Mouse (Mus musculus) forebrain, embryonic 11.5 days (tissue): ENCODE data around the gene B3galt5. TPM values are rescaled to one million over a fixed set of nuclear protein-coding genes. Genes with fewer than 3 reads are reported as not detected.
"Not testable (repeated sequence)": the region's sequence is repeated elsewhere in the genome, so short reads cannot be mapped to it uniquely, and the experiment has no call there.

Experiments
- ATAC-seq: fragments of 200-750 bp; cut with Nextera tagmentation; replicated peaks from 2 replicates; pipeline ENCODE4 v1.8.0; 2017; ENCODE audit warnings: moderate TSS enrichment; ENCODE audit not compliant: low FRiP score
- DNase-seq: peaks from one replicate; pipeline ENCODE4 v3.0.0-alpha.2; 2017; ENCODE audit warnings: low spot score
- H3K27ac ChIP-seq: fragments of 300-500 bp; sonication (generic); 2 replicates; pipeline ENCODE4 v1.5.1; 2014; ENCODE audit warnings: low read depth, low read length
- H3K27me3 ChIP-seq: fragments of 300-500 bp; sonication (generic); 2 replicates; pipeline ENCODE4 v1.6.1; 2014; ENCODE audit warnings: mild to moderate bottlenecking, low read length, mixed read lengths; ENCODE audit not compliant: control insufficient read depth, insufficient read depth
- H3K36me3 ChIP-seq: fragments of 300-500 bp; sonication (generic); 2 replicates; pipeline ENCODE4 v1.6.1; 2014; ENCODE audit warnings: mild to moderate bottlenecking, low read length, moderate library complexity, mixed read lengths; ENCODE audit not compliant: control insufficient read depth, insufficient read depth
- H3K4me1 ChIP-seq: fragments of 300-500 bp; sonication (generic); replicated peaks from 2 replicates; pipeline ENCODE4 v1.6.1; 2014; ENCODE audit warnings: low read length, mixed read lengths; ENCODE audit not compliant: control insufficient read depth, insufficient read depth
- H3K4me2 ChIP-seq: fragments of 300-500 bp; sonication (generic); 2 replicates; pipeline ENCODE4 v1.6.1; 2014; ENCODE audit warnings: low read depth, mild to moderate bottlenecking, low read length, moderate library complexity, mixed read lengths; ENCODE audit not compliant: severe bottlenecking
- H3K4me3 ChIP-seq: fragments of 300-500 bp; sonication (generic); 2 replicates; pipeline ENCODE4 v1.5.1; 2014; ENCODE audit warnings: low read depth, low read length
- H3K9ac ChIP-seq: fragments of 300-500 bp; sonication (generic); 2 replicates; pipeline ENCODE4 v1.6.1; 2014; ENCODE audit warnings: low read length
- H3K9me3 ChIP-seq: fragments of 300-500 bp; sonication (generic); 2 replicates; pipeline ENCODE4 v1.6.1; 2016; ENCODE audit warnings: low read length, mixed read lengths; ENCODE audit not compliant: control insufficient read depth
- WGBS: fragments of 180-500 bp; shearing (Covaris S2); extraction: QIAGEN DNeasy Blood & Tissue Kit; methylation state at CpG from one replicate; pipeline ENCODE4 v1.1.7; 2014; 5-methylcytosine and 5-hydroxymethylcytosine counted together
- polyA plus RNA-seq: library from polyadenylated mRNA; unstranded; fragments of >200 nt; fragmentation: Nextera tagmentation; extraction: Ambion mirVana; gene quantifications from 2 replicates; pipeline ENCODE4 v1.2.1, GENCODE M21; 2014

B3galt5 gene
- polyA plus RNA-seq, 1 experiment from 2014 or later = 0.41 TPM

DNA sequence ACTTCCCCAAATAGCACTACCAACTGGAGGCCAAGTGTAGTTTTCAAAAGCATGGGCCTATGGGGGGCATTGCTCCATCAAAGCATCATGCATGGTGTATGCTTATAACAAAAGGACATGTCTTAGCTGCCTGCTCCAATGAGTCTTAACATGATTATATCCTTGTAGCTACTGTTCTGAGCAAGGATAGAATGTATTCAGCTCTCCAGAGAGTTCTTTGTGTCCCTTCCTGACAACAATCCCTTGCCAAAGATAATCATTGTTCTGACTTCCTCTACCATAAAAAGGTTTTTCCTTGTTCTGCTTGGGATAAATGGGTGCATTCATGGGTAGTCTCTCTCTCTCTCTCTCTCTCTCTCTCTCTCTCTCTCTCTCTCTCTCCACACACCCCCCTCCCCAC is 68.8 kb downstream of the B3galt5 start:
- Histone ChIP-seq H3K27ac (no peak overlapping the region), H3K4me3 (no peak overlapping the region), H3K9ac (no peak overlapping the region), H3K36me3 (no peaks in the 10 kb centered on the region), H3K4me2 (no peak overlapping the region), H3K27me3 (no peaks in the 10 kb centered on the region), H3K9me3 (no peaks in the 10 kb centered on the region), H3K4me1 (no peaks in the 10 kb centered on the region)
- DNase-seq = no peak
- no peak for ATAC-seq

DNA sequence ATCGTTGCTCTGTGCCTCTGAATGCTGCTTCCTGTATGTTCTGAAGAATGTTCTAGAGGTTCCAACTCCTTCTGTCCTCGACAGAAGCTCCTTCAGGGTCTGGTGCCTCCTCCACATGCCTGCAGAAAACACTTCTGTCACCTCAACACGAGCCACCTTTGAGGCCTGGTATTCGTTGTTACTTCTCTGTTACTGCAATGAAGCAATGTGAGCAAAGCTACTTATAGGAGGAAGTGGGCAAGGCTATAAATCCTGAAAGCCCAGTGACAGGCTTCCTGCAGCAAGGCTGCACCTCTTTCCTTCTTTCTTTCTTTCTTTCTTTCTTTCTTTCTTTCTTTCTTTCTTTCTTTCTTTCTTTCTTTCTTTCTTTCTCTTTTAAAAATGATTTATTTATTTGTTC is 71.3 kb downstream of the B3galt5 start:
- Histone ChIP-seq H3K9me3 (no peaks in the 10 kb centered on the region), H3K27me3 (no peaks in the 10 kb centered on the region), H3K4me1 (no peaks in the 10 kb centered on the region), H3K27ac (no peak overlapping the region), H3K4me3 (no peak overlapping the region), H3K9ac (no peak overlapping the region), H3K4me2 (no peak overlapping the region), H3K36me3 (no peaks in the 10 kb centered on the region)
- ATAC-seq = no peak
- 86% methylated on average over 4 of the region's 4 CpGs for WGBS
- DNase-seq = no peak

DNA sequence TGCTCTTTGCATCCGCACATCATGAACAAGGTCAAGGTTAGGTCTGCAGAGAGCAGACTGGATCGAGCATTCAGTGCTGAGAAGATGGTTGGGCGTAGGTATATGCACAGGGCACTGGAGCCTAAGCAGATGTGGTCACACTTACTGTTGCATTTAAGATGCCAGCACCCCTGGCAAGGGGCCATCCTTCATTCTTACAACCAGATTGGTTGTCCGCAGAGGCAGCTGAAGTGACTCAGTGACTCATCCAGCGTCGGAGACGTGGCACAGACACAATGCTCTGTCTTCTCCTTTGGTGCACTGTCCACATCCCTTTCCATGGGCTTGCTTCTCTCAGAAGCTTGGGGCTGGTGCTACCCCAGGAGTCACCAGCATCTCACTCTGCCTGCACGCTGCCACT is 82.2 kb downstream of the B3galt5 start:
- no peak overlapping the region for H3K4me2 ChIP-seq
- WGBS = 90% methylated on average over 8 of the region's 8 CpGs

DNA sequence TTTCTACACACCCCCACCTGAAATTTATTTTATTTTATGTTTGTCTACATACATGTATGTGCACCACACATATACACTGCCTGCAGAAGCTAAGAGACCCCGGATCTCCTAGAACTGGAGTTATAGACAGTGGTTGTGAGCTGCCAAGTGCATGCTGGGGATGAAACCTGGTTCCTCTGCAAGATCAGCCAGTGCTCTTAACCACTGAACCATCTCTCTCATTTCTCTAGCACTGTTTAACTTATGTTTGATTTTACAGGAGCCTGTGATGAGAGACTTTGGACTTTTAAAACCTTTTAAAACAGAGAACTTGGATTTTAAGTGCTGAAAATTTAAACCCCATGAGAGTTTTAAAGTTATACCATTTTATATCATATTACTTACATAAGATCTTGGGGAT is 87.1 kb downstream of the B3galt5 start:
- no peak overlapping the region for H3K27ac ChIP-seq
- no peaks in the 10 kb centered on the region for H3K9me3 ChIP-seq
- no peaks in the 10 kb centered on the region for H3K4me1 ChIP-seq
- no peaks in the 10 kb centered on the region for H3K27me3 ChIP-seq
- no peaks in the 10 kb centered on the region for H3K36me3 ChIP-seq
- H3K4me3 ChIP-seq = no peak overlapping the region
- no peak for ATAC-seq
- H3K9ac ChIP-seq = no peak overlapping the region
- H3K4me2 ChIP-seq = no peak overlapping the region
- no peak for DNase-seq
- WGBS = 85% methylated on average over 1 of the region's 1 CpGs

More for the DNA sequence above, 82.2 kb downstream of the B3galt5 start:
- H3K27me3 ChIP-seq = no peaks in the 10 kb centered on the region
- H3K9me3 ChIP-seq = no peaks in the 10 kb centered on the region
- no peaks in the 10 kb centered on the region for H3K36me3 ChIP-seq
- H3K4me3 ChIP-seq = no peak overlapping the region
- DNase-seq (no peak), ATAC-seq (no peak)
- H3K4me1 ChIP-seq = no peaks in the 10 kb centered on the region
- H3K27ac ChIP-seq = no peak overlapping the region
- no peak overlapping the region for H3K9ac ChIP-seq

DNA sequence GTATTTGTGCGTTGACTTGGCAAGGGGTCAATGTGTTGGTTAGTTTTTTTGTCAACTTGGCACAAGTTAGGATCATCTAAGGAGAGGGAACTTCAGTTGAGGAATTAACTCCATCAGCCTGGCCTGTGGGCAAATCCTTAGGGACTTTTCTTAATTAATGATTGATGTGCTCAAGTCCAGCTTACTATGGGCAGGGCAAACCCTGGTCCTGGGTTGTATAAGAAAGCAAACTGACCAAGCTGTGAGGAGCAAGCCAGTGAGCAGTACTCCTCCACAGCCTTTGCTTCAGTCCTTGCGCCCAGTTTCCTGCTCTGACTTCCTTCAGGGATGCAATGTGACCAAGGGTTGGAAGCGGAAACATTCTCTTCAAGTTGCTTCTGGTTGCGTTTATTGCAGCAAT is 87.6 kb downstream of the B3galt5 start:
- Histone ChIP-seq H3K9ac (no peak overlapping the region), H3K4me1 (no peaks in the 10 kb centered on the region), H3K9me3 (no peaks in the 10 kb centered on the region), H3K36me3 (no peaks in the 10 kb centered on the region), H3K4me2 (no peak overlapping the region), H3K27me3 (no peaks in the 10 kb centered on the region), H3K4me3 (no peak overlapping the region), H3K27ac (no peak overlapping the region)
- WGBS = 94% methylated on average over 4 of the region's 4 CpGs
- ATAC-seq (no peak), DNase-seq (no peak)

DNA sequence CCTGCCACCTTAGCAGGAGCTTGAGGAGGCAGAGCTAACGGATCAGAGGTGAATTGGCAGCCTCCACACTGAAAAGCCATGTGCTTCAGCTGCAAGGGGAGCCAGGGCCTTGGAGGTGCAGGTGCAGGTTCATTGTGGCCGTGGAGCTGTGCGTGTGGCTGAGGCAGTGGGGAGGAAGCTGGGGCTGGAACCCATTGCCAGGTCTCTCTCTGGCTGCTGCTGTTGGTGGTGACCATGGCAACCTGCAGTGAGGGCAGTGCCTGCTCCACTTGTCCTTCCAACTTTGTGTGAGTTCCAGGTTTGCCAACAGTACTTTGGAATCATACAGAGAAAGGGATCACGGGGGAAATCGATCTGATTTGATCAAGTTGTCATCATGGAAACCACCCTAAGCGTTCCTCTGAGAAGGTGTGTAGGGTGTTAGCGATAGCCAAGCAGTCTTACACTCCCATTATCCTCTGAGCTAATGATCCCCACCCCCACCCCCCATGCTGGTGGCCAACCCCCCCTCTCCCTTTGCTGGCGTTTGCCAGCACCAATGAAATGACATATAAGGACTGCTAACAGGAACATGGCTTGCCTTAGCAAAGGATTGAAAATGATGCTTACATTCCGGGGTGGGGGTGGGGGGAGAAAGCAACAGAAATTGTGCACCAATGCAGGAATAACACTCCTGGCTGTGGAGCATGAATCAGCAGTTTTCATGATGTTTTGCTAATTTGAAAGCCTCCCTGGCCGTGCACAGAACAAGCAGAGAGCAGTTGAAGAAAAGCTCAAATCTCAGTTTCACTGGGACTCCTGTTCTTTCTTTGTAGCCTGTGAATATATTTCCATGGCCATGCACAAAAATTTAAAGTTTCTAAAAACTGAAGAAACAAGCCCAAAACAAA is 90.8 kb downstream of the B3galt5 start:
- Histone ChIP-seq H3K27ac (no peak overlapping the region), H3K36me3 (no peaks in the 10 kb centered on the region), H3K4me3 (no peak overlapping the region), H3K4me2 (no peak overlapping the region), H3K27me3 (no peaks in the 10 kb centered on the region), H3K4me1 (no peaks in the 10 kb centered on the region), H3K9me3 (no peaks in the 10 kb centered on the region), H3K9ac (no peak overlapping the region)
- no peak for ATAC-seq
- WGBS = 46% methylated on average over 10 of the region's 10 CpGs
- DNase-seq = no peak

DNA sequence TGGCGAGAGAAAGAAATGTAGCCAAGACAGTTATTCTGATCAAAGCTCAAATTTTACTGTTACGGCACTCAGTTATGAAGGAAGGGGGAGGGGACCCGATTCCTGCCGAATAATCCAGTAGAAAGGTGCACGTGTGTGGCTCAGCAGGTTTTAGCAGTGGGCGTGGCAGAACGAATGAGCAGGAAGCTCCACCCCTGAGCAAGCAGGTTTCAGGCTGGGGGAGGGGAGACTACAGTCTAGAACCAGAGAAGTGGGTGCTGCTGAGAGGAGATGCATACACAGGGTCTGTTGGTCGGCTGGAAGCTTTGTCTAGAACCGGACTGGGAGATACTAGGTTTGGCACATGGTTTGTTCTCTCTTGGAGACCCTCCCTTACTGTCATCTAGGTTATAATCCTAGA is 91.7 kb downstream of the B3galt5 start:
- H3K9ac ChIP-seq, DNase-seq, H3K4me1 ChIP-seq, H3K27me3 ChIP-seq, H3K27ac ChIP-seq, H3K9me3 ChIP-seq, H3K4me3 ChIP-seq, H3K4me2 ChIP-seq, H3K36me3 ChIP-seq, ATAC-seq: not testable (repeated sequence)
- WGBS = 47% methylated on average over 9 of the region's 9 CpGs

DNA sequence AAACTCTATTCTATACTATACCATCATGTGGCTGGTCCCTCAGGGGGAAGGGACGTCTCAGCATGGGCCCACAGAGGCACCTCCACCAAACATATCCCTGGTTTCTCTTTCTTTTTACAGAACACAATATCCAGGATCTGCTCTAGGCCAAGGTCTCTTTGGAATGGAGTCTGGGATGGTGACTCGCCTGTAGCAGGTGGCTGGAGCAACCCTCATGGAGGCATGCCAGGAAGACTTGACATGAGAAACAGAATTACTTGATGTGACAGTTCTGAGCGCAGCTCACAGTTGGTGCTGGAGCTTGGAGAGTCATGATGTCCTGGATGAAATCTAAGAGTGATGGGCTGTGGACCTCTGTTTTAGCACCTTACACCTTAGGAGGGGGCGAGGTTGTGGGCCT is 104.0 kb downstream of the B3galt5 start:
- H3K9me3 ChIP-seq = no peaks in the 10 kb centered on the region
- WGBS = 82% methylated on average over 4 of the region's 4 CpGs
- no peaks in the 10 kb centered on the region for H3K36me3 ChIP-seq
- H3K9ac ChIP-seq = no peak overlapping the region
- H3K4me1 ChIP-seq = no peaks in the 10 kb centered on the region
- no peak for DNase-seq
- no peaks in the 10 kb centered on the region for H3K27me3 ChIP-seq
- no peak for ATAC-seq
- no peak overlapping the region for H3K4me2 ChIP-seq
- H3K4me3 ChIP-seq = no peak overlapping the region
- H3K27ac ChIP-seq = no peak overlapping the region

DNA sequence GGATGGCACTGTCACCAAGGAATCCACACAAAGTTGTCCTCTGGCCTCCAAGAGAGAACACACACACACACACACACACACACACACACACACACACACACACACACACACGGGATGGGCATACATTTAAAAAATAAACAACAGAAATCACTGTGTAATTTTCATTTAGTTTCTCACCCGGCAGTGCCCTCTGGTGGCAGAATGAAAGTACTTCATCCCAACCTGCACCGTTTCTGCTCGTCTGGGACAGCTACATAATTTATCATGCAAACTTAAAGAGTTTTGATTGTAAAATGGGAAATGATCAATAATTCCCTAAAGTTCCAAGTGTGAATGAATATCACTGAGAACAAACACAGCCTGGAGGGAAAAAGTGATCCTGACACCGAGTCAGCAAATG is 105.7 kb downstream of the B3galt5 start:
- no peak overlapping the region for H3K9ac ChIP-seq
- no peak overlapping the region for H3K4me2 ChIP-seq
- WGBS = 11% methylated on average over 5 of the region's 5 CpGs
- no peaks in the 10 kb centered on the region for H3K27me3 ChIP-seq
- H3K4me1 ChIP-seq = no peaks in the 10 kb centered on the region
- no peak overlapping the region for H3K4me3 ChIP-seq
- DNase-seq = peak; percentile 72
- no peaks in the 10 kb centered on the region for H3K36me3 ChIP-seq
- H3K9me3 ChIP-seq = no peaks in the 10 kb centered on the region
- no peak for ATAC-seq
- H3K27ac ChIP-seq = no peak overlapping the region
